Mouse (Mus musculus) midbrain, embryonic 12.5 days (tissue): Measurements from ENCODE around the gene Osbpl3. TPM values are rescaled to one million over a fixed set of nuclear protein-coding genes. Genes with fewer than 3 reads are reported as not detected.

Experiments used
- ATAC-seq: fragments of 200-750 bp; cut with Nextera tagmentation; 2 replicates; pipeline ENCODE4 v1.8.0; 2017; ENCODE audit warnings: low read depth, moderate TSS enrichment, moderate library complexity; ENCODE audit not compliant: low FRiP score
- H3K27ac ChIP-seq: fragments of 300-500 bp; sonication (generic); replicated peaks from 2 replicates; pipeline ENCODE4 v1.5.1; 2016; ENCODE audit warnings: mild to moderate bottlenecking
- H3K27me3 ChIP-seq: fragments of 300-500 bp; sonication (generic); 2 replicates; pipeline ENCODE4 v1.6.1; 2016; ENCODE audit warnings: mild to moderate bottlenecking
- H3K36me3 ChIP-seq: fragments of 300-500 bp; sonication (generic); 2 replicates; pipeline ENCODE4 v1.6.1; 2016
- H3K4me1 ChIP-seq: fragments of 300-500 bp; sonication (generic); 2 replicates; pipeline ENCODE4 v1.6.1; 2016
- H3K4me2 ChIP-seq: fragments of 300-500 bp; sonication (generic); replicated peaks from 2 replicates; pipeline ENCODE4 v1.6.1; 2016; ENCODE audit warnings: mild to moderate bottlenecking, moderate library complexity
- H3K4me3 ChIP-seq: fragments of 300-500 bp; sonication (generic); 2 replicates; pipeline ENCODE4 v1.5.1; 2016; ENCODE audit warnings: mild to moderate bottlenecking
- H3K9ac ChIP-seq: fragments of 300-500 bp; sonication (generic); replicated peaks from 2 replicates; pipeline ENCODE4 v1.6.1; 2016; ENCODE audit warnings: mild to moderate bottlenecking, moderate library complexity
- H3K9me3 ChIP-seq: fragments of 300-500 bp; sonication (generic); 2 replicates; pipeline ENCODE4 v1.6.1; 2016; ENCODE audit warnings: mild to moderate bottlenecking
- WGBS: fragments of 180-500 bp; shearing (Covaris S2); methylation state at CpG from one replicate; pipeline ENCODE4 v1.1.7; 2016; 5-methylcytosine and 5-hydroxymethylcytosine counted together
- polyA plus RNA-seq: library from polyadenylated mRNA; unstranded; fragments of >200 nt; fragmentation: Nextera tagmentation; extraction: Ambion mirVana; gene quantifications from 2 replicates; pipeline ENCODE4 v1.2.1, GENCODE M21; 2016

Osbpl3 gene
- polyA plus RNA-seq, 1 experiment from 2014 or later = 9.5 TPM

DNA sequence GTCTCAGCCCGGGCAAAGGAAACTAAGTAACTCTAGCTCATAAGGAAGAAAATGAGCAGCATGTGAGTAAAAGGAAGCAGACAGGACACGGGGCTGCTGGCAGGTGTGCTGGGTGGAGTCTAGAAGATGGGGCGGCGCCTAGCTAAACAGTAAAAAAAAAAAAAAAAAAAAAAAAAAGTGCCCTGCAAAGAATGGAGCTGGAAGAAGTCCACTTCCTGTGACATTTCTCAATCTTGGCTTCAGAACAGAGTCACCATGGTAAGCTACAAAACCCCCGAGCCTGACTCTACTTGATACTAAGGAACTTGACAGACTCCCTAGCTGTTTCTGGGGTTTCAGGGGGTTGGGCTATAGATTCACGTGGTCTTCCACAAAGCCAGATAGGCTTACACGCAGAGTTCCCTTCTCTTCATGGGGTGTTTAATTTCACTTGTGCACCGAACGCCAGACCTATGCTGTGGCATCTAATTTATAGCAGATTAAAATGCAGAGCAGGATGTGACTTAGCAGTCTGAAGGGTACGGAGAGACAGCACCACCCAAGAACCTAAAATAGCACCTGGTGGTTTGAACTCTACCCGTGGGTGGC lies 74.4 kb downstream of the Osbpl3 start:
- no peak overlapping the region for H3K27ac ChIP-seq
- no peaks in the 10 kb centered on the region for H3K27me3 ChIP-seq
- no peaks in the 10 kb centered on the region for H3K4me1 ChIP-seq
- no peak overlapping the region for H3K9ac ChIP-seq
- no peaks in the 10 kb centered on the region for H3K9me3 ChIP-seq
- no peak overlapping the region for H3K4me3 ChIP-seq
- no peaks in the 10 kb centered on the region for H3K36me3 ChIP-seq
- ATAC-seq = no peak
- no peak overlapping the region for H3K4me2 ChIP-seq
- WGBS = 53% methylated on average over 11 of the region's 11 CpGs

DNA sequence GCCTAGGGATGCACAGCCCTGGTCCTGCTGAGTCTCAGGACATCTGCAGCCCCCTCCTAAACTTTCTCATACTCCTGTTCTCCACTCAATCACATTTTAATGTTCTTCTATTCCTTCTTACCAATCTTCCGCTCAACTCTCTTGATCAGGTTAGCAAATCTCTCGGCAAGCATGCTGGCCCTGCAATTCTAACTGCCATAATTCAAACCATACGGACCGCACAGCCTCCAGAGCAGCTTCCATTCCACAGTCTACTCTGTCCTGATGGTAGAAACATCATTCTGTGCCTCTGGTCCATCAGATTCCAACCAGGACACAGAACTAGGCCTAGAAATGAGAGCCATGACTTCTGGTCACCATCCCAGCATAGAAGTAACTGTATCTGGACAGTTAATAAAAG lies 76.3 kb downstream of the Osbpl3 start:
- no peaks in the 10 kb centered on the region for H3K27me3 ChIP-seq
- no peaks in the 10 kb centered on the region for H3K4me1 ChIP-seq
- WGBS = 93% methylated on average over 4 of the region's 4 CpGs
- no peak overlapping the region for H3K9ac ChIP-seq
- H3K36me3 ChIP-seq = no peaks in the 10 kb centered on the region
- no peak for ATAC-seq
- no peak overlapping the region for H3K4me3 ChIP-seq
- no peak overlapping the region for H3K4me2 ChIP-seq
- H3K9me3 ChIP-seq = no peaks in the 10 kb centered on the region
- H3K27ac ChIP-seq = no peak overlapping the region

DNA sequence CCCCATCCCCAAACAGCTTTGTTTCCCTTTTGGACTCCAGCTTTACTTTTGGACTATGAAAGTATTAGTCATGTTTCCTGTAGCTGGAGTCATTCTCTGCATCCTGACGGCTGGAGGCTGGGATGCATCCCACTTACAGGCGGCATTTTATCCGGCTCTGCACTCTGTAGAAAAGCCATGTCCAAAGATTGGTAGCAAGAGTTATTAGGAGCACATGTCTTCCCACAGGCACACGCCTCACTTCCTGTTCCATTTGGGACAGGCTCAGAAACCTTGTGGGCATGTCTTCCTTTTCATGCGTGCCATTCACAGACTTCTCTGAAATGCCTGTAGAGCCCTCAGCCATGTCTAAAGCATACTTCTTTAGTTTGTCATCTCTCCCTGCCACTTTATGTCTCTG lies 76.9 kb downstream of the Osbpl3 start:
- Histone ChIP-seq H3K4me3 (no peak overlapping the region), H3K36me3 (no peaks in the 10 kb centered on the region), H3K9ac (no peak overlapping the region), H3K4me1 (no peaks in the 10 kb centered on the region), H3K27ac (no peak overlapping the region), H3K27me3 (no peaks in the 10 kb centered on the region), H3K9me3 (no peaks in the 10 kb centered on the region), H3K4me2 (no peak overlapping the region)
- no peak for ATAC-seq
- 89% methylated on average over 5 of the region's 5 CpGs for WGBS

DNA sequence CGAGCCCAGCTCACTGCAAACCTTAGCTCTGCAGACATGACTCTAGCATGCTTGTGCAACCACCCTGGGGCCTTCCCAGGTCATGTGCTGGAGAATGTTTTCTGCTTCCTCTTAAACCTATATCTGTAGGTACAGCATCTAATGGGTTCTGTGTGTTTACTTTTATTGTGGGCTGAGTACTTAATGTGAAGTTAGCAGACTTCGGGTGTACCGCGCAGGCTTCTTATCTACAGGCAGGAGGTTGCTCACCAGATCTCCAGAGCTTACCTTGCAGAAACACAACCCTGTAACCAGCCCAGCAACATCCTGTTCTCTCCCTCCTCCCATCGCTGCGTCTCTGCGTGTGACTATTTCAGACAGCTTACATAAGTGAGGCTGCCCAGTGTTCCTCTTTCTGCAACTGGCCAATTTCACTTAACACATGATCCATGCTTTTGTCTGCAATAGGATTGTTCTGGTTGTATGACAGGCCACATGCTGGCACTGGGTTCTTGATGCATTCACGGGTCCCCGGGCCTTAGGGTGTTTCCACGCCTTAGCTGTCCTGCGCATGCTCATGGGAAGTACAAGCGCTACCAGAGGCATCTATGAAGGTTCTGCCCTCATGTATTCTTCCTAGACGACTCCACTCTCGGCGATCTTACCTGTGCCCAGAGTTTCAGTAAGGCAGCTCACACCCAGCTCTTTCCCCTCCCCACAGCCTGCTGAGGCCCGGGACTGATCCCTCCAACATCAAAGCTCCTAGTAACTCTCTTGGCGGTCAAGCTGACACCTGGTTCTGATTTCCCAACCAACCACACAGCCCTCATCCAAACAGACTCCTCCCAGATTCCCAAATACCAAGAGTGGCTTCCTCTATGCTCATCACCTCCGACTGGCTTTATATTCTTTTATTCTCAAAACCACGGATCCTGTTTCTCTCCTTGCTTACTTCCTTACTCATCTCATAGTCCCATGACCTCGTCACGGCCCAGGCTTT lies 78.0 kb downstream of the Osbpl3 start:
- H3K36me3 ChIP-seq = no peaks in the 10 kb centered on the region
- H3K9ac ChIP-seq = no peak overlapping the region
- WGBS = 83% methylated on average over 21 of the region's 21 CpGs
- no peaks in the 10 kb centered on the region for H3K27me3 ChIP-seq
- H3K4me3 ChIP-seq = no peak overlapping the region
- no peaks in the 10 kb centered on the region for H3K9me3 ChIP-seq
- no peak overlapping the region for H3K4me2 ChIP-seq
- H3K27ac ChIP-seq = no peak overlapping the region
- no peak for ATAC-seq
- peaks cover 7% of the 10 kb centered on the region; the same call in 1 of the 2 replicates for H3K4me1 ChIP-seq

DNA sequence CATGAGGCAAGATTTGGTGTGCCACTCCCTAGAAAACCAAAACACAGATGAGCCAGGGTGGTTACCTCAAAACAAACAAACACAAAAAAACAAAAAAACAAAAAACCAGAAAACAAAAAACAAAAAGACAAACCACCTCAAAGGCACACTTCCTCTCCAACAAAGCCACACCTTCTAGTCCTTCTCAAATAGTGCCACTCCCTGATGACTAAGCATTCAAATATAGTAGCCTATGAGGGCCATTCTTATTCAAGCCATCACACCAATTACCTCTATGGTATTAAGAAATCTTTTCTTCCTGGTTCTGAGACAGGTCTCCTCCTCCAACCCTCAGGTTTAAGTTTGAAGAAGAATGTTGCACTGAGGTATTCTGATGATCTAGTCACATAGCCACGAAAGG lies 79.3 kb downstream of the Osbpl3 start:
- no peak overlapping the region for H3K4me2 ChIP-seq
- 100% methylated on average over 1 of the region's 1 CpGs for WGBS
- H3K27ac ChIP-seq = no peak overlapping the region
- H3K9me3 ChIP-seq = no peaks in the 10 kb centered on the region
- H3K4me3 ChIP-seq = no peak overlapping the region
- H3K4me1 ChIP-seq = peaks cover 10% of the 10 kb centered on the region; the same call in 1 of the 2 replicates
- no peaks in the 10 kb centered on the region for H3K36me3 ChIP-seq
- no peaks in the 10 kb centered on the region for H3K27me3 ChIP-seq
- ATAC-seq = no peak
- no peak overlapping the region for H3K9ac ChIP-seq

DNA sequence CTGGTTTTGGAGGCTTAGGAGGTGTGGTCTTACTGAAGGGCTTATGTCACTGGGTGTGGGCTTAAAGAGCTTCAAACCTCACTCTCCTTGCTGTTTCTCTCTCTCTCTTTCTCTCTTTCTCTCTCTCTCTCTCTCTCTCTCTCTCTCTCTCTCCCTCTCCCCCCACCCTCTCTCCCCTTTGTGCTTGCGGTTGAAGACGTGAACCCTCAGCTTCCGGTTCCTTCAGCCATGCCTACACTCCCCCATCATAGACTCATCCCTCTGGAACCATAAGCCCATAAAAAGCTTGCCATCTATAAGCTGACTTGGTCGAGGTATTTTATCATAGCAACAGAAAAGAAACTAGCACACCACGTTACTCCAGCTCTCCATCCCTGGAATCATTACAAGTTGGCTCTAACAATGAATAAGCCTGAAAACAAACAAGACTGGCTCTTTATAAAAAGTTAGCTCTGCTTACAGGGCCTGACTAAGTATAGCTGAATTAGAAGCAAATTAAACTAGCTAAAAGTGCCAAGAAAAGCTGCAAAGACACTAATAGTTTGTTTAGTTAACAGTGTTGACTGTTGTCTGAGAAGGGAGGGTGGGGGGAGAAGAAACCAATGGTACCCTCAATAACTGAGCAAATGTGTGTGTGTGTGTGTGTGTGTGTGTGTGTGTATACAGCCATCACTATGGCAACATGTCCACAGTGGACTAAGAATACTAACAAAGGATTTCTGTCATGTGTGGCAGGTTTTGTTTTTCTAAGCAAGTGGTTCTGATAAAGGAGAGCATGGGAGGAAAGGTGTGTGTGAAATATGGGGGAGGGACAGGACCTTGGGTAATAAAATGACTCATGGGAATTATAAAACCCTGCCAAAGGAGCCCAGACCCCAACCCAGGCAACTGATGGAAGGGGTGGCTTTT lies 83.2 kb downstream of the Osbpl3 start:
- no peak overlapping the region for H3K27ac ChIP-seq
- no peak overlapping the region for H3K4me3 ChIP-seq

DNA sequence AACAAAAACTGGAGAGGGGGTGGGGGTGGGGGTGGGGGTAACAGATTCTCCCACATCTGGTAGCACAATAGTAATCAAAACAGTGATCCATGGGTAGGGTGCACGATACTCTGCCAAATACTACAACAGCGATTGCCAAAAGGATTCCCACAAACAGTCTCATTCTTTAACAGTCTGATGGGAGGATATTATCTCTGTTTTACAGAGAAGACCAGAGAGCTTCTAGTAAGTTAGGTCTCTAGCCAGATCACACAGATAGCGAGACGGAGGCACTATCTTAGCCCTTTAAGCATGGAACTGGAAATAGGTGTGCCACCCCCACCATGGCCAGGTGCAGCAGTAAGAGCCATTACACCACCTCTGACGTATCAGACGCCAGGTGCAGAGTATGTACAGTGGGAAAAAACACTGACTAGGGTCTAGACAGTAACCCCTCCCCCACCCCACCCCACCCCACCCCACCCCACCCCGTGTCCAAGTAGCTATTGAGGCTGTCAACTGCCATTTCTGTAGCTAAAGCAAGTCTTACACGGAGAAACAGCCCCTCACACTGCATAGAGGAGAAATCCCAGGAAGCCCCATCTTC lies 84.4 kb downstream of the Osbpl3 start:
- ATAC-seq = no peak
- Histone ChIP-seq H3K9ac (no peak overlapping the region), H3K9me3 (no peaks in the 10 kb centered on the region), H3K4me2 (no peak overlapping the region), H3K36me3 (no peaks in the 10 kb centered on the region), H3K27me3 (no peaks in the 10 kb centered on the region), H3K4me1 (peaks cover 10% of the 10 kb centered on the region; the same call in 1 of the 2 replicates), H3K4me3 (no peak overlapping the region), H3K27ac (no peak overlapping the region)
- 95% methylated on average over 8 of the region's 8 CpGs for WGBS

More for the DNA sequence above, 83.2 kb downstream of the Osbpl3 start:
- no peaks in the 10 kb centered on the region for H3K36me3 ChIP-seq
- no peaks in the 10 kb centered on the region for H3K27me3 ChIP-seq
- H3K4me1 ChIP-seq = peaks cover 10% of the 10 kb centered on the region; the same call in 1 of the 2 replicates
- ATAC-seq = no peak
- H3K9me3 ChIP-seq = no peaks in the 10 kb centered on the region
- H3K9ac ChIP-seq = no peak overlapping the region
- 59% methylated on average over 5 of the region's 5 CpGs for WGBS
- H3K4me2 ChIP-seq = no peak overlapping the region

DNA sequence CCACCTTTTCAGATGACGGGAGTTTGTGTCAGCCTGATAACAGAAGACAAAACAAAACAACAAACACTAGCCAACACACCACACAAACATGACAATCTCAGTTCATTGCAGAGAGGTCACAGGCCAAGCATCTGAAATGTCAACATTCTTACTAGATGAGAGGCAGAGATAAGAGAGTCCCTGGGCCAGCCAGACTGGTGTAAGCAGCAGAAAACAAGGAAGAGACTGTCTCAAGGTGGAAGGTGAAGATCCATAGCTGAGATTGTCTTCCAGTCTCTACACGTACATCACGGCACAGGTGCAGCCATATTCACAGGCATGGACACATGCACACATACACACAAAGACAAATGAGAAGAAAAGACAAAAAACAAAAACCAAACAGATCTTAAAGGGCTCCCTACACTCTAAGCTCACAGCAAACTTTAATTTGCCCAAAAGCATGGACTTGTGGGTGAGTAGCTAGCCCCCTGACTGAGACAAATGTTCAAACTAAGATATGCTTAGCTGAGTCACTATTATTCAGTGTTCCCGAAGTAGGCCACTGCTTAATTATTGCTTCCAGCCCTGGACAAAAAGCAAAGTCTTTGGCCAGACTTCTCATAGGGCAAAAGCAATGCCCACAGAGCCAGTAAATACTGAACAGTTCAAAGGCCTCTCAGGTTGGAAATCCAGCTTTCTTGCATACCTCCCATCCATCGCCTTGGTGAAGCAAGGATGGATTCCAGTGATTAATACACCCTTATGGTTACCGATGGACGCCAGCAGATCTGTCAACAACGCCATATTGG lies 87.3 kb downstream of the Osbpl3 start:
- Histone ChIP-seq H3K27me3 (no peaks in the 10 kb centered on the region), H3K27ac (no peak overlapping the region), H3K9ac (no peak overlapping the region), H3K4me1 (peaks cover 10% of the 10 kb centered on the region; the same call in 1 of the 2 replicates), H3K4me3 (no peak overlapping the region), H3K36me3 (no peaks in the 10 kb centered on the region), H3K4me2 (no peak overlapping the region), H3K9me3 (no peaks in the 10 kb centered on the region)
- ATAC-seq = no peak
- 89% methylated on average over 8 of the region's 8 CpGs for WGBS

DNA sequence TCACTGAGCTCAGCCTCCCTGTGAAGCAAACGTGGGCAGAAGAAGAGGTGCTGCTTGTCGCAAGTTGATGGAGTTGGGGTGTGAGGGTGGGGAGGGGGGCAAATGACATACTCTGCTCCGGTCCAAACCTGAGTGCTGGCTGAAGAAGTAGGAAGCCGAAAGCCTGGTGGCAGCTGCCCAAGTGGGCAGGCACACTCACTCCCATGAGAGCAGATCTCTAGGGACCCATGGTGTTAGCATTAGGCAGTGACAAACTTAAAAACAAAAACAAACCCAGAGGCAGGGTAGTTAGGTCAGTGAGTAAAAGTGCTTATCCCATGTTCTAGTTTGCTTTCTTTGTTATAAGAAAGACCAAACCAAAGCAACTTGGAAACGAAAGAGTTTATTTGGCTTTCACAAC lies 88.2 kb downstream of the Osbpl3 start:
- Histone ChIP-seq H3K4me2 (no peak overlapping the region), H3K4me1 (peaks cover 2% of the 10 kb centered on the region; the same call in 1 of the 2 replicates), H3K36me3 (no peaks in the 10 kb centered on the region), H3K27ac (no peak overlapping the region), H3K9me3 (no peaks in the 10 kb centered on the region), H3K4me3 (no peak overlapping the region), H3K27me3 (no peaks in the 10 kb centered on the region), H3K9ac (no peak overlapping the region)
- ATAC-seq = no peak
- WGBS = 91% methylated on average over 5 of the region's 5 CpGs

- H3K4me1 ChIP-seq = no peaks in the 10 kb centered on the region
- H3K9me3 ChIP-seq = no peaks in the 10 kb centered on the region
- no peak overlapping the region for H3K4me2 ChIP-seq
- no peak overlapping the region for H3K4me3 ChIP-seq
- H3K36me3 ChIP-seq = no peaks in the 10 kb centered on the region
- H3K27ac ChIP-seq = no peak overlapping the region
- no peak overlapping the region for H3K9ac ChIP-seq
- ATAC-seq = no peak
- WGBS = 90% methylated on average over 5 of the region's 5 CpGs
- H3K27me3 ChIP-seq = no peaks in the 10 kb centered on the region
These were observed 89.3 kb downstream of the Osbpl3 start for GRCm38 (mm10) chr6:50366724-50367123.

GRCm38 (mm10) chr6:50366319-50366718 lies 89.7 kb downstream of the Osbpl3 start:
- Histone ChIP-seq H3K36me3 (no peaks in the 10 kb centered on the region), H3K4me3 (no peak overlapping the region), H3K27ac (no peak overlapping the region), H3K9ac (no peak overlapping the region), H3K9me3 (no peaks in the 10 kb centered on the region), H3K27me3 (no peaks in the 10 kb centered on the region), H3K4me1 (no peaks in the 10 kb centered on the region), H3K4me2 (no peak overlapping the region)
- WGBS = 92% methylated on average over 7 of the region's 7 CpGs
- ATAC-seq = no peak
